Mouse (Mus musculus) stomach, embryonic 14.5 days (tissue): Measurements from ENCODE around the gene Fam83e. TPM values are rescaled to one million over a fixed set of nuclear protein-coding genes. Genes with fewer than 3 reads are reported as not detected.
A peak's percentile ranks its signal among the peaks of the same experiment; 100 is the strongest.

Experiments used
- ATAC-seq: fragments of 200-750 bp; cut with Nextera tagmentation; 2 replicates; pipeline ENCODE4 v1.8.0; 2017; ENCODE audit warnings: low read depth, moderate TSS enrichment; ENCODE audit not compliant: insufficient number of reproducible peaks, insufficient read depth, low FRiP score
- H3K27ac ChIP-seq: fragments of 300-500 bp; sonication (generic); 2 replicates; pipeline ENCODE4 v1.5.1; 2014; ENCODE audit warnings: mild to moderate bottlenecking, low read length, moderate library complexity, mixed read lengths
- H3K27me3 ChIP-seq: fragments of 300-500 bp; sonication (generic); 2 replicates; pipeline ENCODE4 v1.6.1; 2014; ENCODE audit warnings: low read length, control low read depth, mixed read lengths; ENCODE audit not compliant: control insufficient read depth, insufficient read depth
- H3K36me3 ChIP-seq: fragments of 300-500 bp; sonication (generic); 2 replicates; pipeline ENCODE4 v1.6.1; 2014; ENCODE audit warnings: mild to moderate bottlenecking, control low read depth, low read length, moderate library complexity, mixed read lengths; ENCODE audit not compliant: control insufficient read depth, insufficient read depth
- H3K4me1 ChIP-seq: fragments of 300-500 bp; sonication (generic); 2 replicates; pipeline ENCODE4 v1.6.1; 2014; ENCODE audit warnings: low read length, control low read depth, mixed read lengths; ENCODE audit not compliant: control insufficient read depth, insufficient read depth
- H3K4me2 ChIP-seq: fragments of 300-500 bp; sonication (generic); replicated peaks from 2 replicates; pipeline ENCODE4 v1.6.1; 2014; ENCODE audit warnings: low read depth, low read length, control low read depth
- H3K4me3 ChIP-seq: fragments of 300-500 bp; sonication (generic); 2 replicates; pipeline ENCODE4 v1.5.1; 2014; ENCODE audit warnings: low read depth, low read length, control low read depth
- H3K9ac ChIP-seq: fragments of 300-500 bp; sonication (generic); replicated peaks from 2 replicates; pipeline ENCODE4 v1.6.1; 2014; ENCODE audit warnings: low read depth, mild to moderate bottlenecking, control low read depth, low read length, moderate library complexity, mixed read lengths
- H3K9me3 ChIP-seq: fragments of 300-500 bp; sonication (generic); 2 replicates; pipeline ENCODE4 v1.6.1; 2016; ENCODE audit warnings: low read depth, low read length, control low read depth; ENCODE audit not compliant: control insufficient read depth
- WGBS: fragments of 180-500 bp; shearing (Covaris S2); extraction: QIAGEN DNeasy Blood & Tissue Kit; methylation state at CpG from one replicate; pipeline ENCODE4 v1.1.7; 2014; 5-methylcytosine and 5-hydroxymethylcytosine counted together
- polyA plus RNA-seq: library from polyadenylated mRNA; unstranded; fragments of >200 nt; fragmentation: Nextera tagmentation; extraction: Ambion mirVana; gene quantifications from 2 replicates; pipeline ENCODE4 v1.2.1, GENCODE M21; 2014

Fam83e gene
- polyA plus RNA-seq, 1 experiment from 2014 or later, result 3.1 TPM

DNA sequence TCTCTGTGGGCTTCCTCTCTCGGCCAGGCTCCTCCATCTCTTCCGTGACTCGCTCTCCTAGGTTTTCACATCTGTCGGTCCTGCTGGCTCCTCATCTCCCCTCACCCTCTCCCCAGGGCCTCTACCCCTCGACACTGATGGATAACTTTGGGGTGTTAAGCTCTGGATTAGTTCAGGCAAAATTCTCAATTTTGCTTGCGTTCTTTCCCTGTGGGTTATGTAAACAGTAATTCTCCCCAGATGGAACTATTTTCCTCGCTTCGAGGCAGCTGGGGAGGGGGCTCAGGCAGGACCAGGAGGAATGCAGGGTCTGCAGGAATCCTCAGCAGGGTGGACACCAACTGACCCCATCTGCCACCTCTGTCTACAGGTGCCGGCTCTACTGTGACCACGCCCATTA lies 35.2 kb upstream of the Fam83e start:
- no peak for ATAC-seq
- WGBS, result 15% methylated on average over 10 of the region's 10 CpGs
- H3K4me1 ChIP-seq, result peaks cover 28% of the 10 kb centered on the region
- H3K9me3 ChIP-seq, result no peaks in the 10 kb centered on the region
- H3K4me3 ChIP-seq, result no peak overlapping the region
- H3K36me3 ChIP-seq, result no peaks in the 10 kb centered on the region
- no peaks in the 10 kb centered on the region for H3K27me3 ChIP-seq
- H3K9ac ChIP-seq, result no peak overlapping the region
- H3K4me2 ChIP-seq, result no peak overlapping the region; the same call in 1 of the 2 replicates
- peak overlapping the region; percentile 40; the same call in 1 of the 2 replicates for H3K27ac ChIP-seq

- Histone ChIP-seq H3K9ac (no peak overlapping the region), H3K4me3 (no peak overlapping the region), H3K4me2 (no peak overlapping the region), H3K4me1 (peaks cover 28% of the 10 kb centered on the region), H3K9me3 (no peaks in the 10 kb centered on the region), H3K36me3 (no peaks in the 10 kb centered on the region), H3K27me3 (no peaks in the 10 kb centered on the region), H3K27ac (no peak overlapping the region)
- WGBS, result 65% methylated on average over 3 of the region's 3 CpGs
- ATAC-seq, result no peak
Observed at GRCm38 (mm10) chr7:45686841-45687240, 34.2 kb upstream of the Fam83e start.

GRCm38 (mm10) chr7:45689099-45689498 lies 31.9 kb upstream of the Fam83e start:
- no peak overlapping the region for H3K27ac ChIP-seq
- H3K4me1 ChIP-seq, result peaks cover 22% of the 10 kb centered on the region
- H3K4me2 ChIP-seq, result no peak overlapping the region
- no peaks in the 10 kb centered on the region for H3K9me3 ChIP-seq
- H3K27me3 ChIP-seq, result no peaks in the 10 kb centered on the region
- WGBS, result 69% methylated on average over 6 of the region's 6 CpGs
- H3K36me3 ChIP-seq, result no peaks in the 10 kb centered on the region
- H3K9ac ChIP-seq, result no peak overlapping the region
- no peak for ATAC-seq
- no peak overlapping the region for H3K4me3 ChIP-seq

GRCm38 (mm10) chr7:45689800-45690199 lies 31.2 kb upstream of the Fam83e start:
- no peak overlapping the region for H3K9ac ChIP-seq
- no peak overlapping the region for H3K4me3 ChIP-seq
- no peaks in the 10 kb centered on the region for H3K27me3 ChIP-seq
- H3K36me3 ChIP-seq, result no peaks in the 10 kb centered on the region
- no peak for ATAC-seq
- no peaks in the 10 kb centered on the region for H3K9me3 ChIP-seq
- no peak overlapping the region for H3K4me2 ChIP-seq
- 64% methylated on average over 11 of the region's 11 CpGs for WGBS
- no peak overlapping the region for H3K27ac ChIP-seq
- H3K4me1 ChIP-seq, result peaks cover 21% of the 10 kb centered on the region

DNA sequence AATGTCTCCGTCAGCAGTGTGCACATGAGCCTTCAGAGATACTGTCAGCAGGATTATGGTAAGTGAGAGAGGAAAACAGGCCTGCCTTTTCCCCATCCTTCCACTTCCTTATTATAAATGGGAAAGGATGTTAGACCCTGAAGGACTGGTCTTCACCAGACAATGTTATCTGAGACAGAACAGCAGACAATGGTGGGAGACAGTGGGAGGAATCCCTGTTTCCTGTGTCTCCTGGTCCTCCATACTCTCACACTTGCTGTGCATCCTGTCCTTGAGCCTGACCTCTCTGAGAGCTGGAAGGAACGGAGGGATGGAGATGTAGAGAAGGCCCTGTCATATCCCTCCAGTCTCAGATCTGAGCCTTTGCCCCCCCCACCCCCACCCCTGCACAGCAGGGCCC lies 28.6 kb upstream of the Fam83e start:
- no peak overlapping the region for H3K4me3 ChIP-seq
- no peak for ATAC-seq
- WGBS, result 88% methylated on average over 2 of the region's 2 CpGs

DNA sequence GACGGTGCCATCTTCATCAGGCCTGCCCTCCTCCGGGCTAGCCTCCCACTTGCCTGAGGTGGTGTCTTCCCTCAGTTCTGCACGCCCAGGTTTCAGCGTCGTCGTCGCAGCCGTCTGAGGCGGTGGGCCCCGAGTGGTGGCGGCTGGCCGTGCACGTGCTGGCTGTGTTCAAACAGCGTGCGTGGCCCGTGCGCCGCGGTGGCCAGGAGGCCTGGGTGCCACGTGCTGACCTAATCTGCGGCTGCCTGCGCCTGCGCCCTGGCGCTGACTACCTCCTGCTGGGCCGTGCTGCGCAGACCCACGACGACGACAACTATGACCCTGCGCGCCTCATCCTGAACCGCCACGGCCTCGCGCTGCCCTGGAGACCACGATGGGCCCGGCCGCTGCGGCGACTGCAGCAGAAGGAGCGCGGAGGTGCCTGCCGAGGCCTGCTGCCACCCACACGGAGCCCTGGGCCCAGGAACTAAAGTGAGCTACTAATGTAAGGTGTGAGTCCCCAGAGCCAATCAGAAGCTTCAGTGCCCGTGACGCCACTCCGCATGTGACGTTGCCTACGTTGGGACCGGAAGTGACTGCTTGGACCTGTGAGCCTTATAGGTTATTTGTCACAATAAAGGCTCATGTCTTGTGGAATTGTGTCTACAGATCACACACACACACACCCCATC lies 27.0 kb upstream of the Fam83e start, which contains the start of gene Sec1:
Sec1 (minus strand) TSS at position 482 of the 671 bp plus-strand sequence.
- WGBS, result 89% methylated on average over 50 of the region's 50 CpGs
- H3K4me1 ChIP-seq, result no peaks in the 10 kb centered on the region
- ATAC-seq, result no peak
- H3K27me3 ChIP-seq, result 0 out of 2 replicates have a peak, but pooled peaks cover 4% of the 10 kb centered on the region
- no peak within 1 kb of the TSS for H3K4me3 ChIP-seq
- no peaks in the 10 kb centered on the region for H3K36me3 ChIP-seq
- no peak within 1 kb of the TSS for H3K27ac ChIP-seq
- no peak within 1 kb of the TSS for H3K9ac ChIP-seq
- no peaks in the 10 kb centered on the region for H3K9me3 ChIP-seq
- H3K4me2 ChIP-seq, result no peak within 1 kb of the TSS

More for the DNA sequence above, 28.6 kb upstream of the Fam83e start:
- Histone ChIP-seq H3K36me3 (no peaks in the 10 kb centered on the region), H3K27ac (no peak overlapping the region), H3K9ac (no peak overlapping the region), H3K4me1 (no peaks in the 10 kb centered on the region), H3K9me3 (no peaks in the 10 kb centered on the region), H3K27me3 (no peaks in the 10 kb centered on the region), H3K4me2 (no peak overlapping the region)

- Histone ChIP-seq H3K27ac (no peak overlapping the region), H3K36me3 (no peaks in the 10 kb centered on the region)
- ATAC-seq, result no peak
Observed at GRCm38 (mm10) chr7:45695098-45695497, 25.9 kb upstream of the Fam83e start.

GRCm38 (mm10) chr7:45697894-45698293 lies 23.1 kb upstream of the Fam83e start:
- WGBS, result 89% methylated on average over 6 of the region's 7 CpGs
- Histone ChIP-seq H3K9ac (no peak overlapping the region), H3K36me3 (no peaks in the 10 kb centered on the region), H3K4me1 (peaks cover 17% of the 10 kb centered on the region; the same call in 1 of the 2 replicates), H3K4me3 (no peak overlapping the region), H3K9me3 (no peaks in the 10 kb centered on the region), H3K4me2 (no peak overlapping the region), H3K27me3 (0 out of 2 replicates have a peak, but pooled peaks cover 4% of the 10 kb centered on the region), H3K27ac (no peak overlapping the region)
- ATAC-seq, result no peak

More at GRCm38 (mm10) chr7:45695098-45695497, 25.9 kb upstream of the Fam83e start:
- H3K4me3 ChIP-seq, result no peak overlapping the region
- H3K4me2 ChIP-seq, result no peak overlapping the region
- 0 out of 2 replicates have a peak, but pooled peaks cover 4% of the 10 kb centered on the region for H3K27me3 ChIP-seq
- H3K4me1 ChIP-seq, result peaks cover 5% of the 10 kb centered on the region; the same call in 1 of the 2 replicates
- no peaks in the 10 kb centered on the region for H3K9me3 ChIP-seq
- WGBS, result 11% methylated on average over 6 of the region's 6 CpGs
- no peak overlapping the region for H3K9ac ChIP-seq
